ENCODE assay signal across 23 mouse cellular contexts in genomic region chr14:54802428-54802827, GRCm38 (mm10). TPM values are rescaled to one million over a fixed set of nuclear protein-coding genes. Genes with fewer than 3 reads are reported as not detected.
"Had no signal": no experiment of that assay in that cellular context is flagged by ENCODE, and none has a peak within 500 bp of the region (broad histone marks: within the 10 kb centered on the region; RNA-seq: fewer than 3 reads in every experiment).

No protein-coding gene starts in this region.

- ATAC-seq: liver, embryonic 12.5 days; midbrain, embryonic 13.5 days had no signal

- H3K36me3 ChIP-seq: limb, embryonic 15.5 days; liver, embryonic 12.5 days; midbrain, embryonic 13.5 days had no signal

- H3K9me3 ChIP-seq: limb, embryonic 15.5 days; liver, embryonic 12.5 days; midbrain, embryonic 13.5 days had no signal

- H3K27ac ChIP-seq: limb, embryonic 15.5 days; liver, embryonic 12.5 days; midbrain, embryonic 13.5 days had no signal

- H3K9ac ChIP-seq: limb, embryonic 15.5 days; liver, embryonic 12.5 days; lung, embryonic 14.5 days; midbrain, embryonic 13.5 days had no signal

- DNase-seq: kidney, adult 11 months; kidney, adult 9 months; kidney, postnatal 10 days; lung, embryonic 14.5 days; lung, postnatal 10 days; lung, postnatal 4 days; right cerebral cortex, postnatal 14 days; thymus, postnatal 4 days had no signal

- H3K4me3 ChIP-seq: limb, embryonic 15.5 days; liver, embryonic 12.5 days; midbrain, embryonic 13.5 days had no signal

- H3K27me3 ChIP-seq: limb, embryonic 15.5 days; midbrain, embryonic 13.5 days had no signal

- H3K4me1 ChIP-seq: limb, embryonic 15.5 days; liver, embryonic 12.5 days; midbrain, embryonic 13.5 days had no signal

RNA-seq across cellular contexts. Expression of gene Rnf212b, which starts 11.5 kb away (rescaled TPM):
- total RNA-seq: layer of hippocampus, adult 8-10 months; layer of hippocampus, postnatal 14 days; left cerebral cortex, adult 18-20 months; left cerebral cortex, postnatal 25 days; megakaryocyte-erythroid progenitor cell, adult 5-6 weeks; midbrain, postnatal 0 days had no signal
- polyA plus RNA-seq: large intestine, adult 2 months; limb, embryonic 11.5 days; limb, embryonic 15.5 days; liver, embryonic 12.5 days; liver, embryonic 16.5 days; lung, embryonic 14.5 days; midbrain, embryonic 13.5 days; midbrain, postnatal 0 days; neural tube, embryonic 14.5 days; spleen, adult 2 months; stomach, embryonic 16.5 days had no signal
